Mouse (Mus musculus) midbrain, postnatal 0 days (tissue): Measurements from ENCODE around the gene Zeb2. TPM values are rescaled to one million over a fixed set of nuclear protein-coding genes. Genes with fewer than 3 reads are reported as not detected.

Experiments used
- ATAC-seq: fragments of 200-750 bp; cut with Nextera tagmentation; 2 replicates; pipeline ENCODE4 v1.8.0; 2017; ENCODE audit warnings: moderate number of reproducible peaks, mild to moderate bottlenecking, moderate TSS enrichment, moderate library complexity; ENCODE audit not compliant: low FRiP score
- DNase-seq: peaks from one replicate; pipeline ENCODE4 v3.0.0-alpha.2; 2015; ENCODE audit warnings: low spot score
- H3K27ac ChIP-seq: fragments of 300-500 bp; sonication (generic); 2 replicates; pipeline ENCODE4 v1.5.1; 2014; ENCODE audit warnings: low read depth, mild to moderate bottlenecking, low read length, mixed read lengths
- H3K27me3 ChIP-seq: fragments of 300-500 bp; sonication (generic); 2 replicates; pipeline ENCODE4 v1.6.1; 2014; ENCODE audit warnings: low read length, control low read depth, mixed read lengths; ENCODE audit not compliant: insufficient read depth
- H3K36me3 ChIP-seq: fragments of 300-500 bp; sonication (generic); 2 replicates; pipeline ENCODE4 v1.6.1; 2014; ENCODE audit warnings: low read length, control low read depth, mixed read lengths; ENCODE audit not compliant: insufficient read depth
- H3K4me1 ChIP-seq: fragments of 300-500 bp; sonication (generic); 2 replicates; pipeline ENCODE4 v1.6.1; 2014; ENCODE audit warnings: mild to moderate bottlenecking, control low read depth, antibody characterized with exemption, low read length, mixed read lengths; ENCODE audit not compliant: insufficient read depth
- H3K4me2 ChIP-seq: fragments of 300-500 bp; sonication (generic); 2 replicates; pipeline ENCODE4 v1.6.1; 2014; ENCODE audit warnings: low read depth, mild to moderate bottlenecking, low read length, mixed read lengths; ENCODE audit not compliant: poor library complexity, severe bottlenecking
- H3K4me3 ChIP-seq: fragments of 300-500 bp; sonication (generic); 2 replicates; pipeline ENCODE4 v1.5.1; 2014; ENCODE audit warnings: low read depth, mild to moderate bottlenecking, low read length, moderate library complexity
- H3K9ac ChIP-seq: fragments of 300-500 bp; sonication (generic); replicated peaks from 2 replicates; pipeline ENCODE4 v1.6.1; 2014; ENCODE audit warnings: mild to moderate bottlenecking, low read length, moderate library complexity, mixed read lengths; ENCODE audit not compliant: poor library complexity, severe bottlenecking
- H3K9me3 ChIP-seq: fragments of 300-500 bp; sonication (generic); 2 replicates; pipeline ENCODE4 v1.6.1; 2016; ENCODE audit warnings: low read length, control low read depth
- CTCF ChIP-seq: IDR thresholded peaks from 2 replicates; pipeline ENCODE4 v1.5.1; 2016; ENCODE audit warnings: antibody characterized with exemption, mild to moderate bottlenecking
- WGBS: fragments of 180-500 bp; shearing (Covaris S2); extraction: QIAGEN DNeasy Blood & Tissue Kit; methylation state at CpG from one replicate; pipeline ENCODE4 v1.1.7; 2014; 5-methylcytosine and 5-hydroxymethylcytosine counted together
- polyA plus RNA-seq: library from polyadenylated mRNA; unstranded; fragments of >200 nt; fragmentation: Nextera tagmentation; extraction: Ambion mirVana; gene quantifications from 2 replicates; pipeline ENCODE4 v1.2.1, GENCODE M21; 2015
- total RNA-seq: library from RNA; depleted of rRNA; stranded (reverse); fragments of >200 nt; gene quantifications from 2 replicates; pipeline ENCODE4 v1.2.3, GENCODE M21; 2014

Gene Zeb2
- total and polyA plus RNA-seq, 2 experiments from 2014 or later = 15.3 to 39.6 TPM

- ATAC-seq (no peak), DNase-seq (no peak)
- no peak overlapping the region for H3K27ac ChIP-seq
- H3K36me3 ChIP-seq = no peaks in the 10 kb centered on the region
- peaks cover 7% of the 10 kb centered on the region; the same call in 1 of the 2 replicates for H3K4me1 ChIP-seq
- H3K9me3 ChIP-seq = no peaks in the 10 kb centered on the region
- no peak overlapping the region for H3K4me2 ChIP-seq
- TF ChIP-seq CTCF = no peak
- H3K9ac ChIP-seq = no peak overlapping the region
- H3K4me3 ChIP-seq = no peak overlapping the region
- WGBS = 92% methylated on average over 8 of the region's 8 CpGs
- H3K27me3 ChIP-seq = no peaks in the 10 kb centered on the region
Measured at GRCm38 (mm10) chr2:45090529-45091297, 26.5 kb downstream of the Zeb2 start.

DNA sequence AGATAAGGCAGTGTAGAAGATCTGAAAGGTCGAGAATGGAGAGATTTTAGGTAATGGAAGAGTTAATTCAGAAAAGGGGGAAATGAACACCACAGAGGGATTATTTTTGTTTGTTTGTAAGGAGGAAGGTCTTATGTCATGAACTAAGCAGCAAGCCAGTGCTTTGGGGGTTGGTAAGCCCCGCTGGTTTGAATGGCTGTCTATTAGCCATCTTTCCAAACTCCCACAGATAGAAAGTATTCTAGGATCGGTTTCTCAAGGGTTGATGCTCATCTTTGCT, 28.0 kb downstream of the Zeb2 start:
- DNase-seq (no peak), ATAC-seq (no peak)
- no peak overlapping the region for H3K27ac ChIP-seq
- no peaks in the 10 kb centered on the region for H3K27me3 ChIP-seq
- H3K4me3 ChIP-seq = no peak overlapping the region
- H3K4me2 ChIP-seq = no peak overlapping the region
- TF ChIP-seq CTCF = no peak
- no peak overlapping the region for H3K9ac ChIP-seq
- peaks cover 7% of the 10 kb centered on the region; the same call in 1 of the 2 replicates for H3K4me1 ChIP-seq
- 25% methylated on average over 3 of the region's 3 CpGs for WGBS
- H3K9me3 ChIP-seq = no peaks in the 10 kb centered on the region
- no peaks in the 10 kb centered on the region for H3K36me3 ChIP-seq

DNA sequence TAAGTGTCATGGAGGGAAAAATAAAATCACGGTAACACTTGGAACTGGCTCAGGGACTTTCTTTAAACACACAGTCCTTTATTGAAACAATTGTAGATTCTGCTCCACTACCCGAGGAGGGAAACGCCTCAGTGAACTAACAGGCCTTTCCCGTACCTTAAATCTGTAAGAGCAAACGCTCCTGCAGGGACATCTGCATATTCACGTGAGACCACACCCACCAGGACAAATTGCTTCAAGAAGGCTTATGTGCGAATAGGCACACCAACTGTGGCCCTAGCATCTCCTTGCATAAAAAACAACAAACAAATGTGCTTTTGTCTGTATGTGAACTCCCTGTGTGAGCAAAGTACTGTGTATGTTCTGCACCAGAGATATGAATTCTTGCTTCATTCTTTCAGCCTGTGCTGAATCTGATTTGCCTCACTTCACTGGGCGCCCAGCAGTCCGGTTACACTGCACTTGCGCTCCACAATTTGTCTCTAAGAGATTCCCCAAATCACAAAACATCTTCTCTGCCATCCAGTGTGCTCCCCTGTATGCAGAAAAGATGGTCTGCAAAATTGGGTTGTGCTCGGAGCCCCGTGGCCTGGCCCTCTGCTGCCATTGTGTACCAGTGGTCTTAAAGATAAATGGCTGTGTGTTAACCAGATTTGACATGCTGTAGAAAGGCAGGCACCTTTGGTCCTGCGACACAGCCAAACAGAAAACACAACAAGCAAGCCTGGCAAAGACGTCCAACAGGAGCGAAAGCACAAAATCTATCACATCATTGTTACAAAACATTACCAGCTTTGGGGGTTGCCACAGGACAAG, 28.6 kb downstream of the Zeb2 start:
- WGBS = 25% methylated on average over 15 of the region's 15 CpGs
- no peak for TF ChIP-seq CTCF
- H3K4me2 ChIP-seq = 0 out of 2 replicates have a peak overlapping the region, but pooled peaks have one; percentile 1
- H3K9ac ChIP-seq = no peak overlapping the region
- 0 out of 2 replicates have a peak overlapping the region, but pooled peaks have one; percentile 34 for H3K27ac ChIP-seq
- no peak for ATAC-seq
- H3K27me3 ChIP-seq = no peaks in the 10 kb centered on the region
- DNase-seq = no peak
- H3K4me1 ChIP-seq = peaks cover 7% of the 10 kb centered on the region; the same call in 1 of the 2 replicates
- no peaks in the 10 kb centered on the region for H3K36me3 ChIP-seq
- H3K4me3 ChIP-seq = no peak overlapping the region
- no peaks in the 10 kb centered on the region for H3K9me3 ChIP-seq

GRCm38 (mm10) chr2:45087208-45087607, 30.0 kb downstream of the Zeb2 start:
- Histone ChIP-seq H3K36me3 (no peaks in the 10 kb centered on the region), H3K27ac (no peak overlapping the region), H3K9ac (no peak overlapping the region), H3K27me3 (no peaks in the 10 kb centered on the region), H3K4me2 (no peak overlapping the region), H3K4me1 (peaks cover 7% of the 10 kb centered on the region; the same call in 1 of the 2 replicates), H3K9me3 (no peaks in the 10 kb centered on the region), H3K4me3 (no peak overlapping the region)
- DNase-seq (no peak), ATAC-seq (no peak)
- no peak for TF ChIP-seq CTCF
- WGBS = 42% methylated on average over 4 of the region's 4 CpGs

- no peak overlapping the region for H3K4me3 ChIP-seq
- no peaks in the 10 kb centered on the region for H3K36me3 ChIP-seq
- DNase-seq (no peak), ATAC-seq (no peak)
- H3K9ac ChIP-seq = no peak overlapping the region
- TF ChIP-seq CTCF = no peak
- H3K27ac ChIP-seq = no peak overlapping the region
- no peak overlapping the region for H3K4me2 ChIP-seq
- WGBS = 88% methylated on average over 5 of the region's 5 CpGs
- no peaks in the 10 kb centered on the region for H3K9me3 ChIP-seq
- H3K27me3 ChIP-seq = no peaks in the 10 kb centered on the region
- peaks cover 7% of the 10 kb centered on the region; the same call in 1 of the 2 replicates for H3K4me1 ChIP-seq
Measured at GRCm38 (mm10) chr2:45085653-45086052, 31.5 kb downstream of the Zeb2 start.

- Histone ChIP-seq H3K36me3 (no peaks in the 10 kb centered on the region), H3K27ac (no peak overlapping the region), H3K9ac (no peak overlapping the region), H3K4me1 (no peaks in the 10 kb centered on the region), H3K27me3 (no peaks in the 10 kb centered on the region), H3K4me3 (no peak overlapping the region), H3K4me2 (no peak overlapping the region), H3K9me3 (no peaks in the 10 kb centered on the region)
- ATAC-seq = no peak
- no peak for DNase-seq
- WGBS = 51% methylated on average over 10 of the region's 10 CpGs
- no peak for TF ChIP-seq CTCF
Measured at GRCm38 (mm10) chr2:45083042-45083441, 34.2 kb downstream of the Zeb2 start.
